Mouse (Mus musculus) ES-Bruce4 (cell line): ENCODE measurements around the gene Bud13. TPM values are rescaled to one million over a fixed set of nuclear protein-coding genes. Genes with fewer than 3 reads are reported as not detected.

ENCODE experiments used
- H3K27ac ChIP-seq: 2 replicates; pipeline ENCODE4 v1.5.1; 2012; ENCODE audit warnings: low read length, inconsistent platforms; ENCODE audit not compliant: insufficient read depth
- H3K27me3 ChIP-seq: 2 replicates; pipeline ENCODE4 v1.6.1; 2012; ENCODE audit warnings: mild to moderate bottlenecking, low read length, inconsistent platforms; ENCODE audit not compliant: control insufficient read depth, poor library complexity, insufficient read depth, severe bottlenecking
- H3K36me3 ChIP-seq: 2 replicates; pipeline ENCODE4 v1.6.1; 2012; ENCODE audit warnings: inconsistent platforms, mild to moderate bottlenecking, low read length, moderate library complexity; ENCODE audit not compliant: control insufficient read depth, poor library complexity, insufficient read depth, severe bottlenecking
- H3K4me1 ChIP-seq: one replicate; pipeline ENCODE4 v1.8.1; 2011; ENCODE audit warnings: low read length; ENCODE audit not compliant: control insufficient read depth, insufficient read depth
- H3K4me3 ChIP-seq: 2 replicates; pipeline ENCODE4 v1.5.1; 2011; ENCODE audit warnings: low read depth, mild to moderate bottlenecking, low read length
- H3K9ac ChIP-seq: 2 replicates; pipeline ENCODE4 v1.6.1; 2012; ENCODE audit warnings: low read depth, mild to moderate bottlenecking, inconsistent platforms; ENCODE audit not compliant: poor library complexity, severe bottlenecking
- H3K9me3 ChIP-seq: replicated peaks from 2 replicates; pipeline ENCODE4 v1.6.1; 2012; ENCODE audit warnings: mild to moderate bottlenecking, low read length, inconsistent platforms; ENCODE audit not compliant: control insufficient read depth, poor library complexity, insufficient read depth, severe bottlenecking
- CTCF ChIP-seq: IDR thresholded peaks from one replicate; pipeline ENCODE4 v1.8.1; 2011; ENCODE audit warnings: low read depth, low read length
- EP300 ChIP-seq: IDR thresholded peaks from 2 replicates; pipeline ENCODE4 v1.6.1; 2011; ENCODE audit warnings: low read depth, low read length; ENCODE audit not compliant: insufficient read depth
- POLR2A ChIP-seq: IDR thresholded peaks from one replicate; pipeline ENCODE4 v1.8.1; 2011; ENCODE audit warnings: low read length; ENCODE audit not compliant: insufficient read depth
- polyA plus RNA-seq: library from polyadenylated mRNA; stranded (reverse); fragments of >200 nt; gene quantifications from 2 replicates; pipeline ENCODE4 v1.2.4, GENCODE M21; 2011; ENCODE audit warnings: low read depth; ENCODE audit not compliant: missing spikeins, insufficient read depth, insufficient read length

Bud13 gene
- polyA plus RNA-seq, 1 experiment, result 28.5 TPM

GRCm38 (mm10) chr9:46257546-46257945 lies 25.3 kb upstream of the Bud13 start:
- Histone ChIP-seq H3K4me3 (no peak overlapping the region), H3K4me1 (peaks cover 2% of the 10 kb centered on the region), H3K9me3 (no peaks in the 10 kb centered on the region), H3K27me3 (no peaks in the 10 kb centered on the region), H3K27ac (no peak overlapping the region), H3K9ac (no peak overlapping the region), H3K36me3 (no peaks in the 10 kb centered on the region)
- TF ChIP-seq CTCF, result no peak
- no peak for TF ChIP-seq POLR2A
- no peak for TF ChIP-seq EP300

GRCm38 (mm10) chr9:46259111-46259510 lies 23.7 kb upstream of the Bud13 start:
- no peak overlapping the region for H3K4me3 ChIP-seq
- no peaks in the 10 kb centered on the region for H3K36me3 ChIP-seq

GRCm38 (mm10) chr9:46261131-46261530 lies 21.7 kb upstream of the Bud13 start:
- Histone ChIP-seq H3K4me1 (peaks cover 2% of the 10 kb centered on the region), H3K9me3 (no peaks in the 10 kb centered on the region), H3K9ac (no peak overlapping the region), H3K27ac (no peak overlapping the region), H3K27me3 (no peaks in the 10 kb centered on the region), H3K4me3 (no peak overlapping the region), H3K36me3 (no peaks in the 10 kb centered on the region)
- TF ChIP-seq CTCF (no peak), POLR2A (no peak), EP300 (no peak)

More at GRCm38 (mm10) chr9:46259111-46259510, 23.7 kb upstream of the Bud13 start:
- Histone ChIP-seq H3K9me3 (no peaks in the 10 kb centered on the region), H3K4me1 (peaks cover 2% of the 10 kb centered on the region), H3K9ac (no peak overlapping the region), H3K27me3 (no peaks in the 10 kb centered on the region), H3K27ac (no peak overlapping the region)
- TF ChIP-seq POLR2A (no peak), CTCF (no peak), EP300 (no peak)

GRCm38 (mm10) chr9:46268343-46268873 lies 14.4 kb upstream of the Bud13 start, which contains the start of gene Apoa5:
Gene Apoa5 (plus strand): TSS chr9:46268633.
- TF ChIP-seq CTCF (no peak), EP300 (no peak), POLR2A (no peak)
- H3K27me3 ChIP-seq, result no peaks in the 10 kb centered on the region
- no peaks in the 10 kb centered on the region for H3K4me1 ChIP-seq
- H3K9ac ChIP-seq, result no peak within 1 kb of the TSS
- no peak within 1 kb of the TSS for H3K4me3 ChIP-seq
- H3K9me3 ChIP-seq, result no peaks in the 10 kb centered on the region
- no peak within 1 kb of the TSS for H3K27ac ChIP-seq
- no peaks in the 10 kb centered on the region for H3K36me3 ChIP-seq

- no peak overlapping the region for H3K27ac ChIP-seq
- H3K9ac ChIP-seq, result no peak overlapping the region
- no peak for TF ChIP-seq CTCF
- TF ChIP-seq POLR2A, result no peak
- no peak for TF ChIP-seq EP300
These were observed 13.7 kb upstream of the Bud13 start for GRCm38 (mm10) chr9:46269125-46269524.

GRCm38 (mm10) chr9:46270782-46271181 lies 12.0 kb upstream of the Bud13 start:
- H3K27ac ChIP-seq, result no peak overlapping the region
- H3K9me3 ChIP-seq, result no peaks in the 10 kb centered on the region
- TF ChIP-seq EP300 (no peak), CTCF (no peak), POLR2A (no peak)
- H3K4me1 ChIP-seq, result no peaks in the 10 kb centered on the region
- H3K36me3 ChIP-seq, result peaks cover 10% of the 10 kb centered on the region
- no peak overlapping the region for H3K4me3 ChIP-seq
- no peak overlapping the region for H3K9ac ChIP-seq
- no peaks in the 10 kb centered on the region for H3K27me3 ChIP-seq

More at GRCm38 (mm10) chr9:46269125-46269524, 13.7 kb upstream of the Bud13 start:
- Histone ChIP-seq H3K9me3 (no peaks in the 10 kb centered on the region), H3K4me3 (no peak overlapping the region), H3K36me3 (no peaks in the 10 kb centered on the region), H3K27me3 (no peaks in the 10 kb centered on the region), H3K4me1 (no peaks in the 10 kb centered on the region)
